Mouse (Mus musculus): ENCODE measurements around the gene Rhobtb3. TPM values are rescaled to one million over a fixed set of nuclear protein-coding genes. Genes with fewer than 3 reads are reported as not detected.

Rhobtb3 gene
- total RNA-seq (2021), result 10 to 100 TPM; 11.6 to 15.8 TPM
- long read RNA-seq, experiment 1, full-length matches to known transcripts, result 2 of 5 reads
- long read RNA-seq, experiment 1, partial matches to known transcripts, result 0 of 5 reads
- long read RNA-seq, experiment 1, other reads (novel, unspliced or antisense), result 3 of 5 reads
- long read RNA-seq, experiment 2, full-length matches to known transcripts, result 6 of 7 reads
- long read RNA-seq, experiment 2, partial matches to known transcripts, result 0 of 7 reads
- long read RNA-seq, experiment 2, other reads (novel, unspliced or antisense), result 1 of 7 reads

- peak; percentile 72 for DNase-seq
Observed at GRCm38 (mm10) chr13:75943189-75944043, at the start of gene Rhobtb3. Rhobtb3 (minus strand) TSS chr13:75943925.

GRCm38 (mm10) chr13:75992169-75993028 is 48.7 kb upstream of the Rhobtb3 start:
- no peak for DNase-seq

DNA sequence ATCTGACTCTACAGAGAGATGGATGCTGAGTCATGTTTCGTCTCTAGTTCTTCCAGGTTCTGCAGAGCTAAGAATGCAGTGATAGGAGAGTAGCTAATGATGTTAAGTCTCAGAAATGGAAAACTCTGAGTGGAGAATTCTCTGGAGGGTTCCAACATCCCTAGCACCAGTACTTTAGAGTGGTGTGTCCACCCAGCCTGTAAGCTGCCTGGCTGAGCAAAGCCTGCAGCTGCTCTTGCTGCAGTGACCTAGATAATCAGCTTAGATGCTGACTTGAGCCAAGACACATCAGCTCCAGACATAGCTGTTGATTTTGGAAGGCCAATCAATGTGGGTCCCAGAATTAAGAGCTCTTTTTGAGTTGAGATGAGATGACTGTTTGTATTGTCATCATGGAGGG is 44.4 kb upstream of the Rhobtb3 start:
- DNase-seq, result peak; percentile 53

DNA sequence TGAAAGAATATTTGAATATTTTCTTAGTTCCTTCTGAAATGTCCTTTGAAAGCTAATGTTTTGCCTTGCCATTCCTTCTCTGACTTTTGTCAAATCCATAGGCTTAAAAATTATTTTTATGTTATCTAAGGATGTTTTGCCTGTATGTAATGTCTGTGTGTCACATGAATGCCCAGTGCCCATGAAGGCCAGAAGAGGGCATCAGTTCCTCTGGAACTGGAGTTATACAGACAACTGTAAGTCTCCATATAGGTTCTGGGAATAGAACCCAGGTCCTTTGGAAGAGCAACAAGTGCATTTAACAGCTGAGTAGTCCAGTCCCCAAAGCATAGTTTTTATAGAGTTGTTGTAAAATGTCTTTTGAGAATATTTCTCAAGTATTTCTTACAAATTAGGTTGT is 38.2 kb upstream of the Rhobtb3 start:
- DNase-seq, result no peak

DNA sequence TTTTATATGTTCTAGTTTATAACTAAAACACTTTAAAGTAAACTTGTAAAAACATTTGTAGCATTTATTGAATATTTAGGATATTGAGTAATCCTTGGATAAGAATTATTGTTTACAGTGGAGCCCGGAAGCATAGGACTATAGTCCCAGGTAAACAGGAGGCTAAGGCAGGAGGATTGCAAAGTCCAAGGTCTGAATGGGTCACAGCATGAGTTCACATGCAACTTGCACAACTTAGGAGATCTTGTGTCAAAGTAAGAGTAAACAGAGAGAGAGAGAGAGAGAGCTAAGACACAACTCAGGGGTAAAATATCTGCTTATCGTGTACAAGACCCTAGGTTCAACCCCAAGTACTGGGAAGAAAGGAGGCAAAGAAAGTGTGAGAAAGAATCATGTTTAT is 32.9 kb upstream of the Rhobtb3 start:
- no peak for DNase-seq

GRCm38 (mm10) chr13:75976218-75976617 is 32.5 kb upstream of the Rhobtb3 start:
- DNase-seq, result no peak

DNA sequence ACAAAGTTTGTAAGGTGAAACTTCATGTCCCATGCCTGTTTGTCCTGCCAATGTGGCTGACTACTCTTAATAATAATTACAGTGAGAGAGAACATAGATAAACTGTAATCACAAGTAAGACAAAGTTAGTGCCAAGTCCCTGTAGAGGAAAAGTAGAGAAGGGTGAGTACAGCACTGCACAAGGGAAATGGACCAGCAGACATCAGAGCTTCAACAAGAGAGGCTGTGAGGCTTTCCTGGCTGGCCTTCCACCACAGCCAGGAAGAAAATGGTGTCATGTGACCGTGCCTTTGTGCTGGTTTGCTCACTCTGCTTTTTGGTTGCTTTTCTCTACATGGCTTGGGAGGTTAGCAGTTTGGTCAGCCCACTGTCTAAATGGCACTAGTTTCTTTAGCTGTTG is 31.9 kb upstream of the Rhobtb3 start:
- DNase-seq, result no peak

DNA sequence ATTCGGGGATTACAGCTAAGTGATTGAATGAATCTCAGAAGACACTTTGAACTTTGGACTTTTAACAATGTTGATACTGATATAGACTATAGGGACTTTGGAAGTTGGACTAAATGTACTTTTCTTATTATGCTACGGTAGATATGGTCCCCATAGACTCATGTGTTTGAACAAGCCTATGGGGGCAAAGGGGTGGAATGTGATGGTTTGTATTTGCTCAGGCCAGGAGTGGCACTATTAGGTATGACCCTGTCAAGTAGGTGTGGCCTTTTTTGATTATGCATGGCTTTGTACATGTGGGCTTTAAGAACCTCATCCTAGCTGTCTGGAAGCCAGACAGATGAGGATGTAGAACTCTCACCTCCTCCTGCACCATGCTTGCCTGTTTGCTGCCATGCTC is 30.8 kb upstream of the Rhobtb3 start:
- no peak for DNase-seq

DNA sequence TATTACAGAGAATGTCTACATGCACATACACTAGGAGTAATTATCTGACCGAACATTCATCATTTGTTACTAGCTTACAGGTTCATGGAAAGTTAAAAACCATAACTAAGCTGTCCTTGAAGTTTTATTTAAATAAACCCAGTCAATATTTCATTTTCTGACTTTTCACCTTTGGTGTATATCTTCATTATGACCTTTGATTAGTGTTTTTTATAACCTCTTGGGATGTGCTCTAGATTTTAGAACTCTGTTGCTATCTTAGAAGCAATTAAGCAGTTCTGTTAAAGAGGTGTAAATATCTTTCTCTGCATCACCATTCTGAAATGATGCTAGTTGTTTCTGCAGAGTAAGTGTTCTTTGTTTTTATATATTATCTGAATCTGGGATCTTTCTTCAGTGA is 23.1 kb upstream of the Rhobtb3 start, which contains the start of gene Spata9:
Gene Spata9, plus strand, starts transcription at position 301 of the 400 bp plus-strand sequence.
- DNase-seq, result no peak

- no peak for DNase-seq
Observed at GRCm38 (mm10) chr13:75955357-75955992, 11.8 kb upstream of the Rhobtb3 start.

DNA sequence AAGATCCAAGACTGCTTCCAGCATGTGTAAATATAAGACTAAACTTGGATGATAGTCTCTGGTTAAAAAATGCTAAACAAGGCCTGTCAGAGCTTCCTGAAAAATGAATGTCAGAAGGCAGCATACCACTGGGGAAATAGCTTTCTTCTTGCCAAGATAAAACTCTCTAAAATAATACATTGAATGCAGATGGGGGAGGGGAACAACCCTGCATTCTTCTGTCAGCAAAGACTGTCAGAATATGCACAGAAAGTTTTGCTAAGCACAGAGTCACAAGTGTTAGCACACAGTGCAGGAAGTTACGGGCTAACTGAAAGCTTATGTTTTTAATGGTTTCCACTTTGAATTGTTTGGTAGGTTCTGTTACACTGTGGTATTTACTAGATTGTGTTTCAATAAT is 6.6 kb upstream of the Rhobtb3 start:
- no peak for DNase-seq

DNA sequence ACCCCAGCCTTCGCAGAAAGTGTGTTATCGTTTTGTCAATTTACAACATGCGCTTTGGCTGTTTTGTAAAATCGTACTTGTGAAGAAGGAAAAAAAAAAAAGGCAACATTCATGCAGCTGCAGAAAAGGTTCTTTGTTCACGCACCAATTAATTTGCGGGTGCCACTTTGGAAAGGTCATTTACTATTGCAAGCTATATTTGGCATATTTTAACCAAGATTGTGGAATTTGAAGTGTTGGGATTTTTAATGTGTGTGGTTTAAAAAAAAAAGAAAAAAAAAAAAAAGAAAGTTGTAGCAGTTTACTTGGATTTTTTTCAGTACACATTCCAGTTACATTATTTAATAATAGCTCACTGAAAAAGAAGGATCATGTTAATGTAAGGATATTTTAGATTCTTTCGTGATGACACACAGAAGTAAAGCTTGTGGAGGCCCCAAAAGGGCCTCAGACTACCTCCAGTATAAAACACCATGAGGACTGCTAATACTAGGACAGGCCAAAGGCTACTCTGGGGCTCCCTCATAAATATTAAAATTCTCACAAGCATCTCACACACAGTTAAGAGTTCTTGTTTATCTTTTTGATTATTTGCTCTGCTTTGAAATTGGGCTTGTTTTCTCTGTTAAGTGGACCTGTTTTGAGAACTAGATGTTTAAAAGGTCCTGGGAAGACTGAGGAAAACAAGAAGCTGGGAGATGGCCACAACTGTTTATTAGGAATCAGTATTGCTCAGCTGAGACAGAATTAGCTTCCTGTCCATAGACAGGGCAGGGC is 507 bp upstream of the Rhobtb3 start:
- DNase-seq, result no peak

DNA sequence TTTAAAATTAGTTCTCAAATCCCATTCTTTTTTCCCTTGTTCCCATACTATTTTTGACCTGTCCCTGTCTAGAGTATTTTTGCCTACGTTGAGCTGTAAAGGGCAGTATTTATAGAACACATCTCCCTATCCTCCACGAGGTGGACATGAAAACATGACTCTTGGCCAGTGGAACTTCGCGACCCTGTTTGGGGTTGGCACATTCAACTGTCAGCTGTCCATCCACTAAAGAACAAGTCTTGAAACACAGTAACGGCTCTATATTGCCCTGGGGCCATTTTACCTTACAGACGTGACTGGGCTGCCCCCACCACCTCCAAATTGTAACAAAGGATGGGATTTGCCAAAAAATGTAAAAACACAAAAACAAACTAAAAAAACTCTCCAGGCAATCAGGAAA is 994 bp downstream of the Rhobtb3 start:
- DNase-seq, result no peak

- no peak for DNase-seq
Observed at GRCm38 (mm10) chr13:75941518-75942295, 2.0 kb downstream of the Rhobtb3 start.

GRCm38 (mm10) chr13:75940791-75941517 is 2.8 kb downstream of the Rhobtb3 start:
- no peak for DNase-seq

DNA sequence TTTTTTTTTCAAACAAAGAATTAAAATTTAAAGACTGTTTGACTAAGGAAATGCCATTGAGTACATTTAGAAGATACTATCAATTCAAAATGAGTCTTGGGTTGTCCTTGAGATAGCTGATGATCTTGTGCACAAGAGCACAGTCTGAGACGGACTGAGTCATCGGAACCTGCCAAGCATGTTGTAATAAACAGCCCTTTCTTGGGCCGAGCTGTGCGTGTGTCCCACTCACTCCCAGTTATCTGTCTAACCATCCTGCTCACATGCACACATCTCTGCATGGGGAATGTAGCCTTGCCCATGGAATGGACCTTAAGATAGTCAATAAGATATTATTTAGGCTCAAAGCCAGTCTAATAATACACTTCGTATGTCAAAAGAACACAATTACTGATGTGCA is 4.9 kb downstream of the Rhobtb3 start:
- DNase-seq, result no peak

DNA sequence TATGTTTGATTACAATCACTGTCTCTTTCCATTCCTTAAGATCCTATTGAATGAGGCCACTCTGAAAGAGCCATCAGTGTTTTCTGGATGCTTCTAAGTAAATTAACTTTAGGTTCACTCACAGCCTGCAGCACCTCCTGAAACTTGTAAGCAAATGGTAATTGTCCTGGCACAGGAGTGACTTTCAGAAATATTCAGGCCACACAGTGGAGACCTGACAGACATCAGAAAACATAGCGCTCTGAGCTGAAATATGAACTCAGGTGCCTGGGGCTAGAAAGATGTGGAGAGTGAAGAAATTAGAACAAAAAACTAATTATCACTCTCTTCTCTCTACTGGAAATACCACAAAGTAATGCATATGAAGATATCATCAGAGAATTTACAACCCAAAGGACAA is 10.4 kb downstream of the Rhobtb3 start:
- no peak for DNase-seq

DNA sequence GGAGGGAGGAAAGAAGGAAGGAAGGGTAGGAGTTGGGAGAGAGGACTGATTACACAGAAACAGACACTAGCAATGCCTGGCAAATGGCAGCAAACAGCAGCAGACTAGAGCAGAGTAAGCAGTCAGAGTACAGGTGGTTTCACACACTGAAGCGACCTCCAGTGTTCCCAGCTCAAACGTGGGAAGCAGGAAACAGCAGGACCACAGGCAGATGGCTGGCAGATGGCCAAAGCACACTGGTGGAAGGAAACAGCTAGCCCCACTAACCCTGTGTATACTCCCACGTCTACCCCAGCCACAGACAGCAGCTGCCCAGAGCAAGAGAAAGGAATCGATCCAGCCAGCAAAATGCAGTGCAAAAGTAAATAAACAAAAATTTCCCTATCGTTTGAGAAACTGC is 12.7 kb downstream of the Rhobtb3 start:
- no peak for DNase-seq

- no peak for DNase-seq
Observed at GRCm38 (mm10) chr13:75930660-75931059, 13.1 kb downstream of the Rhobtb3 start.

GRCm38 (mm10) chr13:75930023-75930422 is 13.7 kb downstream of the Rhobtb3 start:
- no peak for DNase-seq
